Comparison of ENCODE assay signal across 8 mouse cellular contexts in the genomic region with DNA sequence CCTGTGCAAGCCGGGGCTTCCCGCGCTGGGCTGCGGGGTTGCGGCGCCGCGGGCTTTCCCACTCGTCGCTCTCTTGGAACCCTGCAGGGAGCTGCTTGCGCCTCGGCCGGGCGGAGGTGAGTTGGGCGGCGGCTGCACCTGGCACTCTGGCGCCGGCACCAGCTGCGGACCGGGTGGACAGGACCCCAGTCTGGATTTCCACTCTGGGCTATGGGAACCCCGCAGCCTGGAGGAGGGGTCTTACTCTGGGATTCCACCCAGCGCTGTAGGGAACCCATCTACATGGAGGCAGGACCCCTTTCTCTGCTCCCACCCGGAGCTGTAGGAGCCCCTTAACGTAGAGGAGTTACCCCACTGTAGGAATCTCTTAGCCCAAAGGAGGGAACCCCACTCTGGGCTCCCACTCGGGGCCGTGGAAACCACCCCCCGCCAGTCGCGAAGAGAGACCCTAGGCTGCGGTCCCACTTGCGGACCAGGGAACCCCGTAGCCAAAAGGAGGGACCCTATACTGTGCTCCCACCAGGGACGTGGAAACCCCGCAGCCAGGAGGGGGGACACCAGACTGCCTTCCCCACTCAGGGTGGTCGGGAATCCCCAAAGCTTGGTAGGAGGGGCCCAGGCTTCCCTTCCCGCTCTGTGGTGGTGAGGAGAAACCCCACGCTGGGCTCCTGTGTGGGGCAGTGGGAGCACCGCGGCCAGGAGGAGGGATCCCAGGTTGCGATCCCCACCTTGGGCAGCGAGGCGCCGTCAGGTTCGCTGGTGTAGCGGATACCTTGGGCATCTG. TPM values are rescaled to one million over a fixed set of nuclear protein-coding genes. Genes with fewer than 3 reads are reported as not detected.
DNase-seq lines count a peak whose midpoint lies in the region; ATAC-seq and TF ChIP-seq lines count a peak whose summit lies in the region.

No protein-coding gene starts in this region.

- peak in 1 of 2 experiments; percentile 25 for DNase-seq in spleen, adult 2 months (ENCODE audit: low read depth in 1 of 2, low spot score in 2 of 2)
- DNase-seq in spleen, adult 12 weeks (ENCODE audit: low spot score), result no peak
- DNase-seq in cerebellum, adult 11-12 months, result peak; percentile 72
- peak; percentile 10 for DNase-seq in gastrocnemius, postnatal 14 days
- peak; percentile 71 for DNase-seq in intestine, embryonic 14.5 days (ENCODE audit: low spot score)
- peak; percentile 13 to 47 for DNase-seq in lung, postnatal 4 days
- DNase-seq in frontal cortex, postnatal 36 days (ENCODE audit: low spot score in 2 of 2), result no peak

- no peaks in the 10 kb centered on the region for H3K36me3 ChIP-seq in spleen, adult 2 months (ENCODE audit: control insufficient read depth, insufficient read depth, low read length)
- H3K36me3 ChIP-seq in intestine, embryonic 14.5 days (ENCODE audit: control insufficient read depth, insufficient read depth, low read length), result peaks cover 2% of the 10 kb centered on the region
- 0 out of 2 replicates have a peak, but pooled peaks cover under 1% of the 10 kb centered on the region for H3K36me3 ChIP-seq in small intestine, adult 2 months (ENCODE audit: control insufficient read depth, insufficient read depth, low read length)

- H3K27me3 ChIP-seq in spleen, adult 2 months (ENCODE audit: control insufficient read depth, insufficient read depth, low read length), result 0 out of 2 replicates have a peak, but pooled peaks cover 3% of the 10 kb centered on the region
- H3K27me3 ChIP-seq in intestine, embryonic 14.5 days (replicated peaks; ENCODE audit: control insufficient read depth, insufficient read depth, low read length), result no peaks in the 10 kb centered on the region
- H3K27me3 ChIP-seq in small intestine, adult 2 months (ENCODE audit: control insufficient read depth, insufficient read depth, low read length), result no peaks in the 10 kb centered on the region

- peak; percentile 20 for ATAC-seq in intestine, embryonic 14.5 days (replicated peaks; ENCODE audit: low FRiP score, low TSS enrichment, low read depth)

- TF ChIP-seq POLR2A in spleen, adult 2 months (IDR thresholded peaks at IDR 0.05; ENCODE audit: low read depth, low read length), result no peak
- TF ChIP-seq POLR2A in small intestine, adult 2 months (IDR thresholded peaks at IDR 0.05; ENCODE audit: low read depth, low read length), result no peak

- peak overlapping the region; percentile 92 for H3K4me3 ChIP-seq in spleen, adult 2 months (ENCODE audit: extremely low read depth, insufficient read depth, insufficient read length)
- H3K4me3 ChIP-seq in intestine, embryonic 14.5 days (ENCODE audit: low read depth, low read length), result peak overlapping the region; percentile 71
- peak overlapping the region; percentile 77 for H3K4me3 ChIP-seq in small intestine, adult 2 months (ENCODE audit: low read depth, low read length)

- TF ChIP-seq CTCF in spleen, adult 2 months (IDR thresholded peaks at IDR 0.05; ENCODE audit: extremely low read depth, insufficient read depth, insufficient read length, insufficient replicate concordance), result no peak
- no peak for TF ChIP-seq CTCF in small intestine, adult 2 months (IDR thresholded peaks at IDR 0.05; ENCODE audit: extremely low read depth, insufficient read length, insufficient replicate concordance, low read depth, low read length)

- WGBS in spleen, adult 2 months, result 4% methylated on average over 37 of the region's 45 CpGs
- whole genome bisulfite sequencing in intestine, embryonic 14.5 days, result under 1% methylated on average over 45 of the region's 45 CpGs
- under 1% methylated on average over 45 of the region's 45 CpGs for WGBS in small intestine, adult 2 months

- H3K9ac ChIP-seq in intestine, embryonic 14.5 days (ENCODE audit: low read length), result peak overlapping the region; percentile 67

- no peaks in the 10 kb centered on the region for H3K9me3 ChIP-seq in intestine, embryonic 14.5 days (ENCODE audit: control insufficient read depth, low read length)

- H3K4me2 ChIP-seq in intestine, embryonic 14.5 days (ENCODE audit: low read length), result peak overlapping the region; percentile 100

- H3K4me1 ChIP-seq in spleen, adult 2 months (ENCODE audit: control insufficient read depth, insufficient read depth, insufficient read length), result peaks cover 5% of the 10 kb centered on the region
- peaks cover 15% of the 10 kb centered on the region for H3K4me1 ChIP-seq in intestine, embryonic 14.5 days (replicated peaks; ENCODE audit: control insufficient read depth, insufficient read depth, low read length)
- peaks cover 11% of the 10 kb centered on the region for H3K4me1 ChIP-seq in small intestine, adult 2 months (ENCODE audit: control insufficient read depth, insufficient read depth, insufficient read length, low read length)

- intact Hi-C loops in gastrocnemius, postnatal 14 days (cut with DNase I; ENCODE audit: low total_unique reads), result no loop called here

- peak overlapping the region; percentile 66 for H3K27ac ChIP-seq in spleen, adult 2 months (ENCODE audit: insufficient read depth, low read length)
- H3K27ac ChIP-seq in intestine, embryonic 14.5 days (ENCODE audit: low read depth), result no peak overlapping the region
- 0 out of 2 replicates have a peak overlapping the region, but pooled peaks have one; percentile 3 for H3K27ac ChIP-seq in small intestine, adult 2 months (ENCODE audit: insufficient read depth, low read depth, low read length)

RNA-seq across cellular contexts. Expression of gene Tpmt, which starts 0.5 kb away (rescaled TPM):
- polyA plus RNA-seq in spleen, adult 2 months (2012; rRNA removed), result 0.52 and 0.57 TPM in 2 replicates
- total RNA-seq in gastrocnemius, postnatal 14 days (2021), result 1 to 10 TPM; 4.6 to 6.5 TPM
- polyA plus RNA-seq in intestine, embryonic 14.5 days (2014; fragmentation: Nextera tagmentation; extraction: Ambion mirVana), result 25.4 and 25.7 TPM in 2 replicates
- polyA plus RNA-seq in small intestine, adult 2 months (2012; rRNA removed), result 1.5 and 2.8 TPM in 2 replicates

RNA-seq across cellular contexts. Expression of gene Kdm1b, which starts 0.7 kb away (rescaled TPM):
- 5.3 and 7.3 TPM in 2 replicates for polyA plus RNA-seq in spleen, adult 2 months (2012; rRNA removed)
- total RNA-seq in gastrocnemius, postnatal 14 days (2021), result 1 to 10 TPM; 5.8 to 6.3 TPM
- polyA plus RNA-seq in intestine, embryonic 14.5 days (2014; fragmentation: Nextera tagmentation; extraction: Ambion mirVana), result 13.4 and 15.5 TPM in 2 replicates
- polyA plus RNA-seq in small intestine, adult 2 months (2012; rRNA removed), result 4.3 and 5.8 TPM in 2 replicates

RNA-seq across cellular contexts. Expression of gene Nhlrc1, which starts 29.4 kb away (rescaled TPM):
- 0.95 and 1.00 TPM in 2 replicates for polyA plus RNA-seq in spleen, adult 2 months (2012; rRNA removed)
- 1 to 10 TPM; 2.8 to 3.8 TPM for total RNA-seq in gastrocnemius, postnatal 14 days (2021)
- 2.8 and 3.7 TPM in 2 replicates for polyA plus RNA-seq in intestine, embryonic 14.5 days (2014; fragmentation: Nextera tagmentation; extraction: Ambion mirVana)
- polyA plus RNA-seq in small intestine, adult 2 months (2012; rRNA removed), result 2.4 and 4.7 TPM in 2 replicates

Comparison
In these comparisons a context has a peak if more than half of its experiments do, and no peak if none do; other contexts are left out.
1. DNase-seq: peak in cerebellum, adult 11-12 months (single experiment), gastrocnemius, postnatal 14 days (single experiment), intestine, embryonic 14.5 days (single experiment) and lung, postnatal 4 days (2 of 2); none in spleen, adult 12 weeks (single experiment) and frontal cortex, postnatal 36 days (0 of 2).
2. Peak in every context shown above with its lines, with median percentiles within 50 percentile points of each other: H3K4me3 ChIP-seq.